Mouse (Mus musculus) thymus, adult 18-20 months (tissue): ENCODE data around the gene Tmem51.

ENCODE experiments used
- DNase-seq, 2 experiments: peaks; one replicate each; pipeline ENCODE4 v3.0.0; 2022; ENCODE audit warnings: mixed read lengths in 2 of 2

Tmem51 gene

DNA sequence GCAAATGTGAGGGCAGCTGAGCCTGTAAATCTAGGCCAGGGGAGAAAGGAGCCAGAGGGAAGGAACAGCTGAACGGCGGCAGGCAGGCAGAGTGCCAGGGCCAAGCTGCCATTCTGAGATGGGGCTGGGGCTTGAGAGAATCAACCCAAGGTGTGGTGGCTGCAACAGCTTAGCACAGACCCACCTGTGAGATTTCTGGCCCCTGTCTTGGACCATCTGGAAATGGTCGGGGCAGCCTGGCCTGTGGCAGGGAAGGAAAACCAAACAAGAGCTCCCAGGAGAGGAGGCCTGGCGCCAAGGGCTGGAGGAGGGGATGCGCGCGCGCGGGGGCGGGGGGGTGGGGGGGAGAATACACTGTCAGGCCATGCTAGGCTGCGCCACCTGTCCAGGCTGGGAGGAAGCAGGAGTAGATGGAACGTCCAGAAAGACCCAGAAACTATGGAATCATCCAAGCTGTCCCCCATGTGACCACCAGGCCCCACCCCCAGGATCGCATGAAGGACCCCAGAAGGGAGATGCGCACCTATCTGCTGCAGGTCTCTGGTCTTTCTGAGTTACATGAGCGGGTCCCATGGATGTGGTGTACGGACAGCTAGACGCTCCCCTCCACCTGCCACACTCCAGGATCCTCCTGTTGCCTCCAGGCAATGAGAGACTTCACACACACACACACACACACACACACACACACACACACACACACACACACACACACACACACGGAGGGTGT, 3.0 kb downstream of the Tmem51 start:
- DNase-seq = no peak

DNA sequence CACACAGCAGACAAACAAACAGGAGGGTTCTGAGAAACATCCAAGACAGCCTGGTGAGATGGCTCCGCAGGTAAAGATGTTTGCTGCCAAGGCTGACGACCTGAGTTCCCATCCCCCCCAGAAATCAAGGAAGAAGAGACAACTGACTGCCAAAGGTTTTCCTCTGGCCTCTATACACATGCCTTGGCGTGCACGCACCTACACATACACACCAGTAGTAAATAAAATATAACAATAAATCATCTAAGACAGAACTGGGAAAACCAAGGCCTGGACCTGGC, 3.7 kb downstream of the Tmem51 start:
- DNase-seq = no peak

DNA sequence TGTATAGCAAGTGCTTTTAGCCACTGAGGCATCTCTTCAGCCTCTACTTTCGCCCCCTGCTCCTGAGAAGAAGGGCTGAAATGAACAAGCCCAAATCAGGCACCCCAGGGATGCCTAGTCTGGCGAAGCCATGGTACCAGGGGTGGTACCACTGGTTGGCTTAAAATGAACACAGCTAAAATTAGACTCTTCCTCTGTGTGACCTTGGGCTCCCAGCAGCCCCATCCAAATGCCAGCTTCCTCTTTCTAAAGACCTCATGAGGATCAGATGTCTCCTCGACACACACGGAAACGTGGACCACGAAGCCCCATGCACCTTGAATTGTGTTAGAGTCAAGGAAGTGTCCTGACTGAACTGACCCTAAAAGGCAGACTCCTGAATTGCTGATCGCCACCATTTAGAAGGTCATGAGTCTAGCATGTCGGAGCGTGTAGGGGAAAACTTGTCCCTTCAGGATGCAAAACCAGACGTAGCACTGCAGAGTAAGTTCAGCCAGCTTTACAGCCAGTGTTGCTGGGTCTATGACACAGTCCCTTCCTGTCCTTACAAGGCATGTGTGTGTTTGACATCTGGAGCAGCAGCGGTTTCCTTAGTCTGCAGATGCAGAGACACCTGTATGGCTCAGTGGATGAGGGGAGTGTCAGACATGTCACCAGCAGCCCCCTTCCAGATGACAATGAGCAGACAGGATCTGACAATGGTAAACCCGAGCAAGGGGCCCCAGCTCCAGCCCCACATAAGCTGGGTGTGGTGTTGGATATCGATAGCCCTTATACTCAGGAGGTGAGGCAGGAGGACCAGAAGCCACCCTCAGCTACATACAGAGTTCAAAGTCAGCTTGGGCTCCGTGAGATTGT, 4.2 kb downstream of the Tmem51 start:
- no peak for DNase-seq

DNA sequence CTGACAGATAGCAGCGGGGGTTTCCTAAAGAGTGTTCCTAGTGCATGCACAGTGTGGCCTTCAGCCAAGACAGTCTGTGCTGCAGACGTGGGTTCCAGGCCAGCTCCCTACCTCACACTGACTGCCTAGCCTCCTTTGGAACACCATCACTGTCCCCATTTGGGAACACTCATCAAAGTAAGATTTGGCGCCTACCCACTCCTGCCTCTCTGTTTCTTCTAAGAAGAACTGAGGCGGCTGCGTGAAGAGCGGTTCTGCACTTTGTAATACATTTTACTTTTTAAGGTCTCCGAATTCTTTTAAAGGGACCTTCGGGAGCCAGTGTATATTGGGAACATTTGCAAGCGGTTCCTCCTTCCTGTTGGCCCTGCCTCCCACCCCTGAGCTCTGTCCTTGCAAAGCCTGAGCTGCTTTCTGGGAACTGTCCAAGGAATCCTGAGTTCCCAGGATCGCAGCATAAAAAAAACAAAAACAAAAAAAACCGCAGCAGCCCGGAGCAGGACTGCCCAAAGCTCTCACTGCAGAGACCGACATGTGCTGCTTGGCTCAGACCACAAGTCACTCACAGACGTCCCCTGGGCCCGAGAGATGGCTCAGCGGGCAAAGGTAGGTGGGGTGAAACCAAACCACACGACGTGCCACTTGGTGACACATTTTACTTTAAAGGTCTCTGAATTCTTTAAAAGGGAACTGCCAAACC, 6.4 kb downstream of the Tmem51 start:
- DNase-seq = no peak

DNA sequence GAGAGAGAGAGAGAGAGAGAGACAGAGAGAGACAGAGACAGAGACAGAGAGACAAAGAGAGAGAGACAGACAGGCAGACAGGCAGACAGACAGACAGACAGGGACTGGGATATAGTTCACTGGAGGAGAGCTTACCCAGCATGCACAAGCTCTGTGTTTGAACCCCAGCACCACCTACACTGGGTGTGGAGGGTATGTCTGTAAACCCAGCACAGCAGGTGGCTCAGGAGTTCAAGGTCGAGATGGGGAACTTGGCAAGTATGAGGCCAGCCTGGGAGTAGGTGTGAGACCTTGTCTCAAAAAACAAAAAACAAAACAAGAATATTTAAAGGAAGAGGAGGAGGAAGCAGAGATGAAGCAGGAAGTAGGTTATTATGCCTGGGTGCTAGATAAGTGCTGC, 7.2 kb downstream of the Tmem51 start:
- DNase-seq = no peak

- DNase-seq = no peak
Measured at GRCm38 (mm10) chr4:142075931-142076330, 8.2 kb downstream of the Tmem51 start.

DNA sequence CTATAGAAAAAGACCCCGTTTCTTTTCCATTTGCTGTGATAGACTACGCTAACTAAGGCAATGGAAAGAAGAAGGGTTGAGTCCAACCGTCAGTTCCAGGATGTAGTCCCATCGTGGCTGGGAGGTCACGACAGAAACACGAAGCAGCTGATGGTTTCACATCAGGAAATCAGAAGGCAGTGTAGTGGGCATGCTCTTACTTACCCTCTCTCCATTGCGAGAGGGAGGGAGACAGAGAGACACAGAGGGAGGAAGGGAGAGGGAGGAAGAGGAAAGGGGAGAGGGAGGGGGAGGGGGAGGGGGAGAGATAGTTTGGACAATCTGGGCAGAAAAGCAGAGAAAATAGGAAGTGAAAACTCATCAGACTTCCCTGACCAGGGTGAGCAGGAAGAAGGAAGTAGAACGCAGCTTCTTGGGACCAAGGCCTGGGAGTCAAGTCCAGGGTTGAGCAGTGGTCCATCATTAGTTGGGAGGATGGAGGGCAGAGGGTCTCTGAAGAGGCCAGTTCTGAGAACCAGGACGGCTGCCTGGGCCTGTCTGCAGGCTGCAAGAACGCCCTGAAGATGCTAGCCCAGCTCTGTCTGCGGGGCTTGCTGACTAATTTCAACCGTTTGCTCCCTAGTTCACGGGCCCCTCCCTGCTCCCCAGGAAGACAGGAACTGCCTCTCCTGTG, 9.9 kb downstream of the Tmem51 start:
- DNase-seq = no peak

GRCm38 (mm10) chr4:142071243-142071991, 12.7 kb downstream of the Tmem51 start:
- DNase-seq = no peak

- no peak for DNase-seq
Measured at GRCm38 (mm10) chr4:142070840-142071239, 13.3 kb downstream of the Tmem51 start.

- DNase-seq = no peak
Measured at GRCm38 (mm10) chr4:142068899-142069812, 14.9 kb downstream of the Tmem51 start.

- no peak for DNase-seq
Measured at GRCm38 (mm10) chr4:142066576-142066975, 17.5 kb downstream of the Tmem51 start.

DNA sequence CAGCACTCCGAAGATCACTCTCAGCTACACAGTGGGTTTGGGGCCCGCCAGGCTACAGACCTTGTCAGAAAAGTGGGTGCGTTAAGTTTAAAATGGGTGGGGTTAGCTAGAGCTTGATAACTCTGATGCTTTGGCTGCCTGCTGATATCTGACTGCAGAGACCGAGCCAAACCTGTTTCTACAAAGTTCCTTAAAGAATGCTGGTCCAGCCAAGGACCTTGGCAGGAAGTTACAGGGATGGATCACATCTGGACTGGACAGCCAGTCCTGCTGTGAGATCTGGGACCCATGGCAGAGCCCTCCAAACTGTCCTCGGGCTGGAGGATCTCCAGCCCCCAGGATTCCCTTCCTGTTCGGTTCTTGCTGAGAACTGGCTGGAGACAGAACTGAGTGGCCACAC, 18.3 kb downstream of the Tmem51 start:
- DNase-seq = no peak

GRCm38 (mm10) chr4:142065270-142065669, 18.8 kb downstream of the Tmem51 start:
- no peak for DNase-seq

DNA sequence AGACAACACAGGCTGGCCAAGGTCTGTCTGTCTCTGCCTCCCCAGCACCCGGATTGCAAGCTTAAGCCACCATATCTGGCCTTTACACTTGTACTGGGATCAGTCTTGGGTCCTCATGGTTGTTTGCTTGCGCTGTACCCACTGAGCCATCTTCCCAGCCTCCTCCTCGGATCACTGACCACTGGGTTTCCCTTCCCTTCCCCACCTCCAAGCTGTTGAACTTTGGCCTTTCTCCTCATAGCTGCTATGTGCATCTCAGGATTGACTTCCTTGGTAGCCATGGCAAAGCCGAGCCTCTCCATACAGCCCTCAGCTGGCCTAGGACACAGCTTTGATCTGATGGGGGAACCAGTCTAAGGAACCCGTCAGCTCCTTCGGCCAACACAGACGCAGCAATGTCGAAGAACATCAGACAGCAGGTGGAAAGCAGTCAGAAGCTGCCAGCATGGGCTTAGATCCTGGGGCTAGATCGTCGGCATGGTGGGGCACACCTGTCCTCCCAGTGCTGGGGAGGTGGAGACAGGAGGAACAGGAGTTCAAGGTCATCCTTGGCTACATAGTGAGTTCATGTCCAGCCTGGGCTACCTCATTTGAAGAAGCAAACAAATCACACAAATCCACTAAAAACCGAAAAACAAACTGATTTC, 19.4 kb downstream of the Tmem51 start:
- no peak for DNase-seq

DNA sequence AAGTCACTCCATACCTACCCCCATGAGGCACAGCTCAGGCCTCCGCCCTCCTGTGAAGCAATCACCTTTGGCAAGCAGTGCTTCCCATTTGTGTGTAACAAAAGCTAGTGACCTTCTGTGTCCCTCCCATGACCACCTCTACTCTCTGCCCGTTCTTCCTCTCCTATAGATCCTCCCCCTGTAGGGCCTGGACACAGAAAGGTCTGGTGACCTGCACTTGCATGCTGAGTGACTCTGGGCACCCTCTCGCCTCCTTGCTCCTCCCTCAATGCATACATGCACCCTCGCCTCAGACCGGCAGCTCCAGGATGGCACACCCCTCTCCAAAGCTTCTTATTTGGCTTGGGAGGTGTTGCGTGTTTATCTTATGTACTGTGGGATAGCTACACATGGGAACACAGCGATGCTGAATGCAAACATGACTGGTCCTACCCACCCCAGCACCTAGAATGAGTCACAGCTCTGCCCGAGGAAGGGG, 21.0 kb downstream of the Tmem51 start:
- DNase-seq = no peak

- no peak for DNase-seq
Measured at GRCm38 (mm10) chr4:142061485-142062240, 22.4 kb downstream of the Tmem51 start.

GRCm38 (mm10) chr4:142060455-142061378, 23.4 kb downstream of the Tmem51 start:
- DNase-seq = no peak

DNA sequence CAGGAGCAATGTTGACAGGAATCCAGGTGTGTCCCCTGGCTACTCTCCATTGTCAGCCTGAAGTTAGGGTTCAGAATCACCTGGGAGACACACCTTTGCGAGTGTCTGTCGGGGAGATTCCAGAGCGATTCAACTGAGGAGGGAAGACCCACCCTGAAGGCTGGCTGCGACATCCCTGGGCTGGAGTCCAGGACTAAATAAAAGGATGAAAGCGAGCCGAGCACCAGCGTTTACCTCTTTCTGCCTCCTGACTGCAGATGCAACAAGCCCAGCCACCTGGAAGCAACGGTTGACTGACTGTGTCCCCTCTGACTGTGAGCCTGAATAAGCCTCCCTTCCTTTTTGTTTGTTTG, 24.3 kb downstream of the Tmem51 start:
- no peak for DNase-seq
